Mouse (Mus musculus) intestine, postnatal 0 days (tissue): ENCODE results near the gene Gab1. TPM values are rescaled to one million over a fixed set of nuclear protein-coding genes. Genes with fewer than 3 reads are reported as not detected.

Experiments
- ATAC-seq: fragments of 200-750 bp; cut with Nextera tagmentation; 2 replicates; pipeline ENCODE4 v1.8.0; 2017; ENCODE audit warnings: mild to moderate bottlenecking, moderate TSS enrichment, moderate library complexity
- H3K27ac ChIP-seq: fragments of 300-500 bp; sonication (generic); 2 replicates; pipeline ENCODE4 v1.5.1; 2014; ENCODE audit warnings: mild to moderate bottlenecking, low read depth, low read length, moderate library complexity
- H3K27me3 ChIP-seq: fragments of 300-500 bp; sonication (generic); replicated peaks from 2 replicates; pipeline ENCODE4 v1.6.1; 2014; ENCODE audit warnings: low read length, mixed read lengths; ENCODE audit not compliant: control insufficient read depth, insufficient read depth
- H3K36me3 ChIP-seq: fragments of 300-500 bp; sonication (generic); 2 replicates; pipeline ENCODE4 v1.6.1; 2014; ENCODE audit warnings: mild to moderate bottlenecking, moderate library complexity; ENCODE audit not compliant: control insufficient read depth, insufficient read depth
- H3K4me1 ChIP-seq: fragments of 300-500 bp; sonication (generic); replicated peaks from 2 replicates; pipeline ENCODE4 v1.6.1; 2014; ENCODE audit warnings: antibody characterized with exemption, low read length, mixed read lengths; ENCODE audit not compliant: control insufficient read depth, insufficient read depth
- H3K4me2 ChIP-seq: fragments of 300-500 bp; sonication (generic); replicated peaks from 2 replicates; pipeline ENCODE4 v1.6.1; 2014; ENCODE audit warnings: low read depth, mild to moderate bottlenecking, moderate library complexity
- H3K4me3 ChIP-seq: fragments of 300-500 bp; sonication (generic); 2 replicates; pipeline ENCODE4 v1.5.1; 2014; ENCODE audit warnings: low read depth, low read length
- H3K9ac ChIP-seq: fragments of 300-500 bp; sonication (generic); 2 replicates; pipeline ENCODE4 v1.6.1; 2014; ENCODE audit warnings: mild to moderate bottlenecking, low read depth, low read length
- H3K9me3 ChIP-seq: fragments of 300-500 bp; sonication (generic); 2 replicates; pipeline ENCODE4 v1.6.1; 2016; ENCODE audit warnings: mixed run types; ENCODE audit not compliant: control insufficient read depth
- CTCF ChIP-seq: sonication (generic); IDR thresholded peaks from 2 replicates; pipeline ENCODE4 v1.5.1; 2016; ENCODE audit warnings: low read depth, mild to moderate bottlenecking, control low read depth, antibody characterized with exemption, moderate library complexity
- WGBS: fragments of 180-500 bp; shearing (Covaris S2); extraction: QIAGEN DNeasy Blood & Tissue Kit; methylation state at CpG from one replicate; pipeline ENCODE4 v1.1.7; 2014; 5-methylcytosine and 5-hydroxymethylcytosine counted together
- polyA plus RNA-seq: library from polyadenylated mRNA; unstranded; fragments of >200 nt; fragmentation: Nextera tagmentation; extraction: Ambion mirVana; gene quantifications from 2 replicates; pipeline ENCODE4 v1.2.1, GENCODE M21; 2015

Gene Gab1
- polyA plus RNA-seq, 1 experiment from 2014 or later, result 9.1 TPM

- no peak overlapping the region for H3K4me3 ChIP-seq
- 81% methylated on average over 5 of the region's 5 CpGs for WGBS
- TF ChIP-seq CTCF, result no peak
- H3K4me1 ChIP-seq, result 0 out of 2 replicates have a peak, but pooled peaks cover 6% of the 10 kb centered on the region
- no peak overlapping the region for H3K27ac ChIP-seq
- H3K4me2 ChIP-seq, result no peak overlapping the region
- H3K9me3 ChIP-seq, result no peaks in the 10 kb centered on the region
- ATAC-seq, result peak; percentile 28; the same call in 1 of the 2 replicates
- no peak overlapping the region for H3K9ac ChIP-seq
- H3K27me3 ChIP-seq, result no peaks in the 10 kb centered on the region
- no peaks in the 10 kb centered on the region for H3K36me3 ChIP-seq
These were observed 48.3 kb downstream of the Gab1 start for GRCm38 (mm10) chr8:80831876-80832524.

GRCm38 (mm10) chr8:80830724-80831566 is 49.4 kb downstream of the Gab1 start:
- no peak overlapping the region for H3K4me3 ChIP-seq
- H3K4me2 ChIP-seq, result no peak overlapping the region
- peak; percentile 25; the same call in 1 of the 2 replicates for ATAC-seq
- TF ChIP-seq CTCF, result no peak
- H3K9me3 ChIP-seq, result no peaks in the 10 kb centered on the region
- no peaks in the 10 kb centered on the region for H3K36me3 ChIP-seq
- H3K9ac ChIP-seq, result no peak overlapping the region
- H3K27ac ChIP-seq, result 0 out of 2 replicates have a peak overlapping the region, but pooled peaks have one; percentile 3
- 0 out of 2 replicates have a peak, but pooled peaks cover 6% of the 10 kb centered on the region for H3K4me1 ChIP-seq
- WGBS, result 44% methylated on average over 11 of the region's 11 CpGs
- H3K27me3 ChIP-seq, result no peaks in the 10 kb centered on the region

GRCm38 (mm10) chr8:80830141-80830540 is 50.2 kb downstream of the Gab1 start:
- no peak for TF ChIP-seq CTCF
- Histone ChIP-seq H3K4me3 (no peak overlapping the region), H3K9me3 (no peaks in the 10 kb centered on the region), H3K27me3 (no peaks in the 10 kb centered on the region), H3K4me1 (0 out of 2 replicates have a peak, but pooled peaks cover 6% of the 10 kb centered on the region), H3K27ac (no peak overlapping the region), H3K4me2 (no peak overlapping the region), H3K9ac (no peak overlapping the region), H3K36me3 (no peaks in the 10 kb centered on the region)
- no peak for ATAC-seq
- 53% methylated on average over 7 of the region's 7 CpGs for WGBS

GRCm38 (mm10) chr8:80826996-80827395 is 53.3 kb downstream of the Gab1 start:
- no peaks in the 10 kb centered on the region for H3K27me3 ChIP-seq
- H3K4me3 ChIP-seq, result no peak overlapping the region
- H3K4me2 ChIP-seq, result no peak overlapping the region
- H3K9ac ChIP-seq, result no peak overlapping the region
- no peak for ATAC-seq
- TF ChIP-seq CTCF, result no peak
- 0 out of 2 replicates have a peak, but pooled peaks cover 3% of the 10 kb centered on the region for H3K4me1 ChIP-seq
- 82% methylated on average over 7 of the region's 7 CpGs for WGBS
- no peaks in the 10 kb centered on the region for H3K36me3 ChIP-seq
- H3K27ac ChIP-seq, result no peak overlapping the region
- H3K9me3 ChIP-seq, result no peaks in the 10 kb centered on the region

- no peak for TF ChIP-seq CTCF
- no peak overlapping the region for H3K27ac ChIP-seq
- WGBS, result 56% methylated on average over 4 of the region's 4 CpGs
- H3K4me1 ChIP-seq, result peaks cover 4% of the 10 kb centered on the region; the same call in 1 of the 2 replicates
- ATAC-seq, result no peak
- H3K9me3 ChIP-seq, result no peaks in the 10 kb centered on the region
- no peak overlapping the region for H3K4me3 ChIP-seq
- H3K27me3 ChIP-seq, result no peaks in the 10 kb centered on the region
- H3K9ac ChIP-seq, result no peak overlapping the region
- no peak overlapping the region for H3K4me2 ChIP-seq
- H3K36me3 ChIP-seq, result no peaks in the 10 kb centered on the region
These were observed 55.2 kb downstream of the Gab1 start for GRCm38 (mm10) chr8:80825136-80825535.

- Histone ChIP-seq H3K36me3 (no peaks in the 10 kb centered on the region), H3K9ac (no peak overlapping the region), H3K4me3 (no peak overlapping the region), H3K27me3 (no peaks in the 10 kb centered on the region), H3K4me1 (peaks cover 4% of the 10 kb centered on the region; the same call in 1 of the 2 replicates), H3K4me2 (no peak overlapping the region), H3K9me3 (no peaks in the 10 kb centered on the region), H3K27ac (no peak overlapping the region)
- no peak for TF ChIP-seq CTCF
- ATAC-seq, result no peak
- 68% methylated on average over 5 of the region's 5 CpGs for WGBS
These were observed 55.9 kb downstream of the Gab1 start for GRCm38 (mm10) chr8:80824426-80824825.
